Mouse (Mus musculus) small intestine, adult 2 months (tissue): ENCODE results near the gene Gps1.

Source experiments
- CTCF ChIP-seq: fragments of 200-500 bp; IDR thresholded peaks from 2 replicates; pipeline ENCODE4 v1.5.1; 2012; ENCODE audit warnings: low read depth, mild to moderate bottlenecking, control low read depth, inconsistent platforms, low read length, moderate library complexity, mixed read lengths; ENCODE audit not compliant: insufficient replicate concordance, insufficient read length; ENCODE audit errors: extremely low read depth
- POLR2A ChIP-seq: fragments of 200-500 bp; IDR thresholded peaks from 2 replicates; pipeline ENCODE4 v1.6.1; 2012; ENCODE audit warnings: low read depth, mild to moderate bottlenecking, control low read depth, inconsistent platforms, low read length, moderate library complexity

DNA sequence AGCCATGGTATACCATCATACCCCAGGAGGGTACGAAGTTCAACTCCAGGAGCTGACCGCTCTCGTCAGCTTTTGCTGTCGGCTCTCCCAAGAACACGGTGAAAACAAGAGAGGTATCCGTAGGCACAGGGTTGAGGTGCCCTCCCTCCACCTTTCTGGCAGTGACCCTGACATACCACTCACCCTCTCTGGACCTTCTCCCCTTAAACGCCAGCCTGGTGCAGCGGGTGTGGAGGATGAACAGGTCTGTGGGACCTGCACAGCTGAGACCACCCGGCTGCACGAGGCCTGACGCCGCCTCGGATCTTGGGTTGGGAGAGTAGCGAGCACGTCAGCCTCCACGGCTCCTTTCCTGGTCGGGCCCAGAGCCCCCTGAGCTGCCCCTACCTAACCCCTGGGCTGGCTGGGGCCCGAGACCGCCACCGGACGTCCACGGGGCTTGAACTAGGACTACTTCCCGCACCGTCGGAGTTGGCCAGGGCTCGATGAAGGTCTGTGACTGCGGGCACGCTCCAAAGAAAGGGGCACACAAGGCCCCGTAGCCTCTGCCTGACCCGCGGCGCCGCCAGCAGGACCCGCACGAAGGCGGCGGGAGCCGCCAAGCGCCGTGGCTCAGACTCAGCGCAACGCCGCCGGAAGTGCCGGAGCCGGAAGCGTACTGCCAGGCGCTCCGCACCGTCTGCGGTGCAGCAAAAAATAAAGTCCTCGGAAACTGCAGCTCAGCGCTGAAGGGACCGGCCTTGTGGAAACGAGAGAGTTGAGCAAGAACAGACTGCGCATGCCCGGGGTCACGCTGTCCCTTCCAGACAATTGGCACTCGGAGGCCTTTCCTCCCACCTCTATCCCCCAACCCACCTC, 11.9 kb downstream of the Gps1 start, which contains the start of gene Dus1l:
- TF ChIP-seq CTCF (no peak), POLR2A (peak; percentile 70)
